Mouse (Mus musculus) c-Kit-positive CD71-negative TER-119-negative erythroid progenitor cells, embryonic 14.5 days (primary cell): ENCODE results near the gene Klhl24.

Source experiments
- DNase-seq: peaks from one replicate; pipeline ENCODE4 v3.0.0-alpha.2; 2013; ENCODE audit warnings: low read depth

Gene Klhl24

GRCm38 (mm10) chr16:20144568-20144967 lies 47.2 kb downstream of the Klhl24 start:
- DNase-seq, result no peak

GRCm38 (mm10) chr16:20151991-20152390 lies 54.6 kb downstream of the Klhl24 start:
- DNase-seq, result no peak

- no peak for DNase-seq
Observed at GRCm38 (mm10) chr16:20153742-20154141, 56.4 kb downstream of the Klhl24 start.

GRCm38 (mm10) chr16:20160130-20160529 lies 62.8 kb downstream of the Klhl24 start:
- no peak for DNase-seq

- no peak for DNase-seq
Observed at GRCm38 (mm10) chr16:20169071-20169470, 71.7 kb downstream of the Klhl24 start.

- DNase-seq, result no peak
Observed at GRCm38 (mm10) chr16:20169471-20170106, 72.2 kb downstream of the Klhl24 start.
